Mouse (Mus musculus): ENCODE measurements around the gene Casp3.

- no peak for TF ChIP-seq POLR2A (IDR thresholded peaks at IDR 0.05; ENCODE audit: borderline replicate concordance, control insufficient read depth, low read depth, low read length)
- TF ChIP-seq CTCF (IDR thresholded peaks at IDR 0.05; ENCODE audit: control insufficient read depth, insufficient read depth, low read length) = no peak
These were observed 49.1 kb upstream of the Casp3 start for GRCm38 (mm10) chr8:46567946-46568345.
